Mouse (Mus musculus): Measurements from ENCODE around the gene Meis2.

Meis2 gene

GRCm38 (mm10) chr2:115943044-115943443 is 122.6 kb downstream of the Meis2 start:
- CTCF ChIA-PET, result no interaction called here

- CTCF ChIA-PET, result no interaction called here
Observed at GRCm38 (mm10) chr2:115939849-115940248, 125.8 kb downstream of the Meis2 start.

- CTCF ChIA-PET, result no interaction called here
Observed at GRCm38 (mm10) chr2:115938926-115939563, 126.6 kb downstream of the Meis2 start.

- CTCF ChIA-PET, result no interaction called here
Observed at GRCm38 (mm10) chr2:115938296-115938695, 127.3 kb downstream of the Meis2 start.

DNA sequence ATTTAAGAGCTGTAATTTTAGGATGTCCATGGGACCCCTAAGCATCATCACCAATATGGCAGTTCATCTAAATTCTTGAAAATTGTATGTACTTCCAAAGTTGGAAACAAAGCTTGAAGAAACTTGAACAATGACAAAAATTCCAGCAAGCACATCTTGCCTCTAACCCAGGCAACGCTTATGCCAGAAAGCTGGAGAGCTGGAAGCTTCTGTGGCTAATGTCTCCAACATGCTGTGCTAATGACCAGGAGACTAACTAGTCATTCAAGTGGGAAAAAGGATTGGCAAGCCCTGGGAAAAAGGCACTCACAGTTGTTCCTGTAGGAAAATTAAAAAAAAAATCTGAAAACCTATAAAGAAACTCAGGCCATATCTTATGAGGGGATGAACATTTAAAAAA is 127.7 kb downstream of the Meis2 start:
- CTCF ChIA-PET, result no interaction called here

- CTCF ChIA-PET, result no interaction called here
Observed at GRCm38 (mm10) chr2:115936786-115937185, 128.9 kb downstream of the Meis2 start.

- CTCF ChIA-PET, result no interaction called here
Observed at GRCm38 (mm10) chr2:115934299-115934698, 131.3 kb downstream of the Meis2 start.

GRCm38 (mm10) chr2:115933259-115933658 is 132.4 kb downstream of the Meis2 start:
- CTCF ChIA-PET, result no interaction called here

DNA sequence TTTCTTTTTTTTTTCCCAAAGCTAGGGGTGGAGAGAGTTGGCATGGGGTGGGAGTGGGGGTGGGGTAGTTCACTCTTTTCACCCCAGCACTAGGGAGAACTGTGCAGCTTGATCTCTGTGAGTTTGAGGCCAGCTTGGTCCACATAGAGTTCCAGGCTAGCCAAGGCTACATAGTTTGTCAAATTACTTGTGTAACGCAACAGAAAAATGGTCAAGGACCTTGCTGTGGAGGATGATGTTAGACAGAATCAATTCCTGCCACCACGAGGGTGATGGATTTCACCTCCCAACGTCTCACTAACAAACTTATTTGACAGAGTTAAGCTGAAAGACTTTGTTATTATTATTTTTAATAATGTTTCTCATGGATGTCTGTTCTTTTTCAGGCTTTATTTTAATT is 139.9 kb downstream of the Meis2 start:
- CTCF ChIA-PET, result no interaction called here

DNA sequence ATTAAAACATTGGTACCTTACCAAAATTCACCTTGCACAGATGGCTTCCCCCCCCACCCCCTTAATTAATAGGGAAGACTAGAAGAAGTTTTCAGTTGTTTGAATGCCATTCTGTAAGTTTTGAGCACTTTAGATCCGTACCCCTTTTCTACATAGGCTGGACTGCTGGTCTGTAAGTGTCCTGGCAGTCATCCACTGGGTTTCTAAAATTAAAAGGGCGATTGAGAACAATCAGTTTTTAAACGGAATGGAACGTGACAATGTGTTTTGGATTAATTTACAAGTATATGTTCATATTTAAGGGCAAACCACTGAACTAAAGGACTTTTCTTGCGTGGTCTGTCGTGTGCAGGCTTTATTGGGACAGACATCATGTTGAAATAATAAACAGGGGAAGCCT is 141.2 kb downstream of the Meis2 start:
- CTCF ChIA-PET, result interaction anchor here (0.7 kb wide), 1 partner anchor 1447 kb away, joined by 9 read pairs; no protein-coding TSS in a partner anchor

DNA sequence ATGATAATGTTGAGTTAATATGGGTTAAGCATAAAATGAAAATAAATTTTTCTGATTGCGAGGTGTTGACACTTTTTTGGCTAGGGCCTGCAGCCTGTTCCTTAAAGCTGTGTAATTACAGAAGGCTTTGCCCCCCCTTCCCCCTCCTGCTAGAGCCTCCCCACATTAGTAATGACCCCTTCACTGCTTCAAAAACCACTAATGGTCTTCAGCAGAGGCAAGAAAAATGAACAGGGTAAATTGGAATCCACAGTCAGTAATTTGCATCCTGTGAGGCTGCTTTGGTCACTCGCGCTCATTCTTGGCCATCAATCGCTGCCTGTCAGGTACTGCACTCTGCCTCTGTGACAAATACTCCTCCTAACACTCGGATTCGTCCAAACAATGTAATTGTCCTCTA is 142.4 kb downstream of the Meis2 start:
- CTCF ChIA-PET, result no interaction called here

- CTCF ChIA-PET, result no interaction called here
Observed at GRCm38 (mm10) chr2:115921687-115922086, 144.0 kb downstream of the Meis2 start.

DNA sequence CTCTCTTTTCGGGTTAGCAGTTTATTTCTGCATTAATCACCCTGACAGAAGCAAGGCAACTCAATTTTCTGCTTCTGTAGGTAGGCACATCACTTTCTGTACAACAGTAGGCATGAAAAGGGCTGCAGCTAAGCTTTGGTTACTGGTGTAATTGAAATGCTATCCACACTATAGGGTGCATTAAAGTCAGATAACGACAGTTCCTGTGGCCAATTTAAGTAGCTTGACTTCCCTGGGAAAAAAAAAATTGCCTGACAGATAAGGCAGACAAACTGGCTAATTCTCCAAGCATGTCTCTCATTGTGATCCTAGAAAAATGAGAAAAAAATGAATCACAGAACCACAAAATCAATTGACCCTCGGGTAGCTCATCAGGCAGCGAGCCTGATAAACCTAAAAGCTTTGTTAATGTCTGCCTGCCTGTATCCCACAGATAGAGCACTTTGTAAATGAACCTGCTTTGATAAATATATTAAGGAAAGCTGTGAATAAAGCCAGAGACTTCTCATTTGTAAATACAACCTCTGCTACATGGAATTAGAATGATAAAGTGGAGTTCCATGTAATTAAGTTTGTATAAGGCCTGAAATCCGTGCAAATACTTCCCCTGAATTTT is 145.2 kb downstream of the Meis2 start:
- CTCF ChIA-PET, result no interaction called here

DNA sequence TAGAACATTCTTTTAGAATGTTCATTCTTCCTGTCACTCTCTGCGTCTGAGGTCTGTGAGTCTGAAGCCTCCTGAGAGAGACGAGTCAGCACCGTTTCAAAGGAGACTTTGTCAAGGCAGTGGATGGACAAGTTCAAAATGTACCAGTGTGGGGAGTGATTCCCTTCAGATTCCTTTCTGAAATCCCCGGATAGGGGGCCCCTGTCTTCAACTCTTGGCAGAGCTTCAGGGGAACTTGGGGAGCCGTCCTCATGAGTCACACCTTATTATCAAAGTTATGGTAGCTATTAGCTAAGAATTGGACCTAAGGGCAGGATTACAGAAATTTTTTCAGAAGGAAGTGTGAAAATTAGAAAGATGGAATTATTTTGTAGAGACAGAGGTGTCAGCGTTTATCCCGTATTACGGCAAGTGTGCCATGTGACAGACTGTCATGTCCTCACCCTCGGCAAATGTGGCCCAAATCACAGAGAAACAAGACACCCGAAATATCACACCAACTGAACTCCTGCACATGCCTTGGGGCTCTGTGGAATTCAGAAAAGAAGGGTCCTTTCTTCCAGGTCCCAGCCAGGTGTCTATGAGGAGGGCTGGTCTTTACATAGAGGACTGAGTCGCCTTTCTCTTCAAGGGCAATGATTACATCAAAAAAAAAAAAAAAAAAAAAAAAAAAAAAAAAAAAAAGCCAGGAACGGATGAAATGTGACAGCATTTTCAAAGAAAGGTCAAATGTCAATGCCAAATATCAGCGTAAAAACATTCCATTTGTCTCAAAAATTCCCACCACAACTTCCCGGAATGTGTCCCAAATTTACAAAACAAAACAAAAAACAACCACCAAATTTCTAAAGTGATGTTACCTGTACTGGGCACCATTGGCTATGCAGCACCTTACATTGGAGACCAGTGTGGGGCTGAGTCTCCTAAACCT is 146.2 kb downstream of the Meis2 start:
- CTCF ChIA-PET, result no interaction called here

DNA sequence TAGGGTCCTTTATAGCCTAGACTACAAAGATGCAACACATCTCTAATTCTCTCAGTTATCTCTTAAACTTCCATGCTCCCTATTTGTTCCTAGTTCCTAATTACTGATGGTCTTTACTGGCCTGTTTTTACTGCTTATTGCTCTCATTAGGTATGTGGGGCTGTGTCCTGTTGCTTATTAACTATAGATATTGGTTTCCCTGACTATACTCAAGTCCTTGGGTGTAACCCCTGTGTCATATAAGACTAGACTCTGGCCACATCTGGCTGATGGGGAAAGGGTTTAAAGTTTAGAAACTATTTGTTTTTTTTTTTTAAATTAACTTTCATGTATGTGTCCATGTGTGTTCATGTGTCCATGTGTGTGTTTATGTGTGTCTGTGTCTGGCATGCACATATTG is 147.1 kb downstream of the Meis2 start:
- CTCF ChIA-PET, result no interaction called here

GRCm38 (mm10) chr2:115914539-115914938 is 151.1 kb downstream of the Meis2 start:
- CTCF ChIA-PET, result no interaction called here

GRCm38 (mm10) chr2:115912948-115913529 is 152.6 kb downstream of the Meis2 start:
- CTCF ChIA-PET, result no interaction called here

DNA sequence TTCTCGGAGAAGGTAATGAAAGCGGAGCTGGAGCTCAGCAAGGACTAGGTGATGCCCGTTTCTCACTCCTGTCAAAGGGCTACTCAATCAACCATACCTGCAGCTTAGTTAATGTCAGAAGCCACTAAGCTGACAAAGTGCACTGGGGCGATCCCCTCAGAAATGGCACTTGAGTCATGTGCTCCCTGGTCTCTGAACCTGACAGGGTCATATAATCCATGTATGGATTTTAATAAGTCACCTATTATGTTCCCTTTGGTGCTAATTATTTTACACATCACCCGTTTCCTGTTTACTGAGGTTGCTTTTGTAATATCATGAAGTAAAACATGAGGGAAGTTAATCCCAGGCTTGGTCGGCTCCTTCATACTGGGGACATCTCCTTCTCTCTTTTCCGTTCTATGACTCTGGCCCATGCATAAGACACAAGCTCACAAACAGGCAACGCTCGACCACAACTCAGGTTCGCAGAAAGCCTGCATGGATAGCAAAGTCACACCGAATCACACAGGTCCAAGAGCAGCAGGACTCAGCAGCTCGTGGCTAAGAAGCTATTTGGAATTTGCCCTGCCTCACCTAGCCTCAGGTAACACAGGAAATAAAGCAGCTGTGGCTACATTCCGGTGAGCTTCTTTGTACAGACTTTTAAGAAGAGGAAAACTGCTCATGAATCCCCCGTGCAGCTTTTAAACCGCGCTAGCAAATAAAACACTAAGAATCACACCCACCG is 153.6 kb downstream of the Meis2 start:
- CTCF ChIA-PET, result no interaction called here

DNA sequence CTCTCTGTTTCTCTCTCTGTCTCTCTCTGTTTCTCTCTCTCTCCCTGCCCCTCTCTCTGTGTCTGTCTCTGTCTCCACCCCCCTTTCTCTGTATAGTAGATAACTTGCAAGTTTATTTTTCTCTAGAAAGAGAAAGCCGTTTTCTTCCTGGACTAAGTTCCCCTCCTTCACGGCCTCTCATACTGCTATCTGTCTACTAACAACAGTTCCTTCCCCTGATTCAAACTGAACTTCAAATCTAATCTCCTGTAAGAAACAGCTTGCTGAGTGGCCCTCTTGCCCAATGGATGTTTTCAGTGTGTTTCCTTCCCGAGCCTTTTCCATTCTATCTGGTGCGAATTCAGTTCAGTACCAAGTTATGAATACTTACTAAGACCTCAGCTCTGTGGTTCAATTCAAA is 155.4 kb downstream of the Meis2 start:
- CTCF ChIA-PET, result no interaction called here

- CTCF ChIA-PET, result no interaction called here
Observed at GRCm38 (mm10) chr2:115901007-115901406, 164.6 kb downstream of the Meis2 start.

- CTCF ChIA-PET, result no interaction called here
Observed at GRCm38 (mm10) chr2:115897559-115897958, 168.1 kb downstream of the Meis2 start.

DNA sequence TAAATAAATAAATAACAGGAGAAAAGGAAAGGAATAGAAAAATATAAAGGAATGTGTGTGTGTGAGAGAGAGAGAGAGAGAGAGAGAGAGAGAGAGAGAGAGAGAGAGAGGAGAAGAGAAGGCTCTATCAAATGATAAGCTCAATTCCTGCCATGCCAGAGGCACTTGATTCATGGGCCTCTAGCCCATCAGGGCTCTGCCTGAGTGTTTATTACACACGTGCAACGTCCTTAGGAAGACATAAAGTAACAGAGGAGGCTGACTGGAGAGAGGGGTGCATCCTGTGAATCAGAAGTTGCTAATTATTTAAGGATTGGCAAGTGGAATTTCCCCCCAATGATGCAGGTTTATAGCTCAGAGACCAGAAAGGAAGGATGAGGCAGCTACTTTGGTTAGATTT is 168.6 kb downstream of the Meis2 start:
- CTCF ChIA-PET, result no interaction called here
